Mouse (Mus musculus): Measurements from ENCODE around the gene Carmil1. TPM values are rescaled to one million over a fixed set of nuclear protein-coding genes. Genes with fewer than 3 reads are reported as not detected.

Gene Carmil1
- polyA plus RNA-seq, 1 experiment from 2014 or later: 21.8 TPM

DNA sequence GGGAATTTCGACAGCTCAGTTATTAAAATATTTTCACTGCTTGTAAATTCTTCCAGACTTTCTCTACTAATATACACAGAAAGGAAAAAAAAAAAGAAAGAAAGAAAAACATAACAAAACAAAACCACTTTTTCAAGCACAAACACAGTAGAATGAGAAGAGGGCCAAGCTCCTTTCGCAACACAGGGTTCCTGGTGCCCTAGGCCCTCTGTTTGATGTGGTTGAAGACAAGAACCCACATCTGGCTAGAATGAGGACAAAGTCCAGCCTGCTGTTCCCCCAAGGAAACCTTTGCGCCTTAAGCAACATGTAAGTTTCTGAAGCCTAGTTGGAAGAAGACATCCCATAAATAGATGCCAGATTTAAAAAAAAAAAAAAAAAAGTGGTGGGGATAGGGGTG is 85.2 kb downstream of the Carmil1 start:
- no peak for ATAC-seq
- 94% methylated on average over 3 of the region's 3 CpGs for WGBS
- Histone ChIP-seq H3K4me3 (replicated peaks) (no peak overlapping the region), H3K36me3 (no peaks in the 10 kb centered on the region), H3K9ac (replicated peaks) (no peak overlapping the region), H3K4me2 (replicated peaks) (no peak overlapping the region), H3K4me1 (replicated peaks) (peaks cover 24% of the 10 kb centered on the region), H3K27me3 (no peaks in the 10 kb centered on the region), H3K27ac (no peak overlapping the region), H3K9me3 (peaks cover 2% of the 10 kb centered on the region)

DNA sequence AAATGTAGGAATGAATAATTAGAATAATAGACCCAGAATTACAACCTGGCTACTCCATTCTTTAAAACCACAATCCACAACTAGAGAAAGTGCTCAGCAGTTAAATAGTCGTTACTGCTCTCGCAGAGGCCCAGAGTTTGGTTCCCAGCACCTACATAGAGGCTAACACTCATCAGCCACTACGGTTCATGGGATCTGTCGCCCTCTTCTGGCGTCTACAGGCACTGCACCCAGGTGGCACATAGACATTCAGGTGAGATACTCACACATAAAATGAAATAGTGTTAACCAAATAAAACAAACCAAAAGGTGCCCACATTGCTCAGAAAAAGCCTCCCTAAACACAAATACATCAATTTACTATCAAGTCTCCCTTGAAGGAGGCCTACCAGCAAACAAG is 86.6 kb downstream of the Carmil1 start:
- ATAC-seq: no peak
- Histone ChIP-seq H3K4me2 (replicated peaks) (no peak overlapping the region), H3K9ac (replicated peaks) (no peak overlapping the region), H3K9me3 (peaks cover 2% of the 10 kb centered on the region), H3K4me1 (replicated peaks) (peaks cover 17% of the 10 kb centered on the region), H3K4me3 (replicated peaks) (no peak overlapping the region), H3K27ac (no peak overlapping the region), H3K36me3 (no peaks in the 10 kb centered on the region), H3K27me3 (no peaks in the 10 kb centered on the region)
- WGBS: 85% methylated on average over 5 of the region's 5 CpGs

DNA sequence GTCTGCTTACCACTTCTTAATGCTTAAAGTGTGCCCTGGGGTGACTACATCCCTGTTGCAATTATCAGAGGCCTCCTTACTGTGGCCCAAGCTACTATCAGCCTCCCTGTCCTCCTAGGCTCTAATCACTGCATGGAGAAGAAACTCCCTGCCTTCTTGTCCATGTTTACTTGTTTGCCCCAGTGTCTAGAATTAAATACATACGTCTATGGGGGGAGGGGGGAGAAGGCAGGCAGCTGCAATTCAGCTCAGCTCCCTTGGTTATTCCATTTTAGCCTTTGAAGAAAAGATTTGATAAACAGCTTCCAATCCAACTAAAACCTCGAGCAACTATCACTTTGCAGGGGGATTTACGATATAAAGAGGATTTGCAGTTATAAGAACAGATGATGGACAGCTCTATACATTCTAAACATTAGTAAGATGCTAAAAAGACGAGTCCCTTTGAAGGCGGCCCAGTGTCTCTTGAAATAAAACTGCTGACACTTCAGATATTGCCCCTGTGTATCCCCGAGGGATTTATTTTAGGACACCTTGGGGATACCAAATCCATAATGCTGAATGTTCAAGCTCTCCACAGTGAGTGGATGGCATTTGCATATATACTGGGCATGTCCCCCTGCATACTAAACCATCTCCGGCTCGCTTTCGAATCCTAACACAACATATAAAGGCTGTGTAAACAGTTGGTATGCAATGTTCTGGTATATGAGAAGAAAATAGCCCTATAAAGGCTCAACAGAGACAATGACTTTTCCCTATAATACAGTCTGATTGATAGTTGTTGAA is 89.5 kb downstream of the Carmil1 start:
- Histone ChIP-seq H3K27ac (peak overlapping the region; percentile 45; the same call in 1 of the 2 replicates), H3K9me3 (peaks cover 2% of the 10 kb centered on the region), H3K4me2 (replicated peaks) (no peak overlapping the region), H3K9ac (replicated peaks) (no peak overlapping the region), H3K4me1 (replicated peaks) (peaks cover 14% of the 10 kb centered on the region), H3K36me3 (no peaks in the 10 kb centered on the region), H3K4me3 (replicated peaks) (no peak overlapping the region), H3K27me3 (no peaks in the 10 kb centered on the region)
- WGBS: 42% methylated on average over 9 of the region's 9 CpGs
- ATAC-seq: peak; percentile 67

DNA sequence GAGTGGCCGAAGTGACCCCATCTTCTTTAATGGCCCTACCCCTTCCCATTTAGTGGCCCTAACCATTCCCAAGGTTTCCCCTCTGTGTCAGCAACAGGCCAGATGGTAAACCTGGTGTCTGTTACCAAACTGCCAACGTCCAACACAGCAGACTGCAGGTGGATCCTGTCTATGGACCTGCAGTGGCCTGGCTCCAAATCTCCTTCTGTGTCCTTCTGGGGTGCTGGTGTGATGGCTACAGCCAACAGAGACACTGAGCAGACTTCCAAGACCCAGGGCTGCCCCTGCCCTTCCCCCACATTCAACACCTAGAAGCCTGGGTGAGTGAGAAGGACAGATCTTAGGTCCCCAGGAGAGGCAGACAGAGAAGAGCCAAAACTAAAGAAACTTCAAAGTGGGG is 93.6 kb downstream of the Carmil1 start:
- Histone ChIP-seq H3K4me3 (replicated peaks) (no peak overlapping the region), H3K9ac (replicated peaks) (no peak overlapping the region), H3K4me2 (replicated peaks) (no peak overlapping the region), H3K36me3 (no peaks in the 10 kb centered on the region), H3K27me3 (no peaks in the 10 kb centered on the region), H3K4me1 (replicated peaks) (peaks cover 19% of the 10 kb centered on the region), H3K9me3 (no peaks in the 10 kb centered on the region), H3K27ac (no peak overlapping the region)
- 87% methylated on average over 2 of the region's 2 CpGs for WGBS
- no peak for ATAC-seq

DNA sequence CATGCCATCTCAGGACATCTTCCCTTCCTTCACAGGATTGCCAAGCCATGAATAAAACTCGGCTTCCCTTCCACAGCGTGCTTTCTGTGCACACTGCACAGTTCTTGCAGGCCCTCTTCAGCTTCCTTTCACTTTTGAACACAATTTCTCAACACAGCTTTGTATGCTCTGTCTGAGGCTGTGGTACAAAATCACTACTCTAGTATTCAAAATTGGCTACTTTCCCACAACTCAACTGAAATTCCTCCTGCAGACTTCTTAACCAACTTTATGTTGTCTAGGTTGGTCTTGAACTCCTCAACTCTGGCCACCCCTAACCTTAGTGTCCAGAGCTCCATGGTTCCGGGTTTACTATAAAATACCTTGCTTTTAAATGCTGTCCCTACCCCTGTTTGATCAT is 95.0 kb downstream of the Carmil1 start:
- peaks cover 9% of the 10 kb centered on the region for H3K4me1 ChIP-seq (replicated peaks)
- 90% methylated on average over 3 of the region's 3 CpGs for WGBS
- H3K36me3 ChIP-seq: no peaks in the 10 kb centered on the region
- no peak overlapping the region for H3K9ac ChIP-seq (replicated peaks)
- H3K27me3 ChIP-seq: no peaks in the 10 kb centered on the region
- no peak overlapping the region for H3K4me2 ChIP-seq (replicated peaks)
- no peak for ATAC-seq
- no peak overlapping the region for H3K4me3 ChIP-seq (replicated peaks)
- no peaks in the 10 kb centered on the region for H3K9me3 ChIP-seq
- H3K27ac ChIP-seq: no peak overlapping the region

DNA sequence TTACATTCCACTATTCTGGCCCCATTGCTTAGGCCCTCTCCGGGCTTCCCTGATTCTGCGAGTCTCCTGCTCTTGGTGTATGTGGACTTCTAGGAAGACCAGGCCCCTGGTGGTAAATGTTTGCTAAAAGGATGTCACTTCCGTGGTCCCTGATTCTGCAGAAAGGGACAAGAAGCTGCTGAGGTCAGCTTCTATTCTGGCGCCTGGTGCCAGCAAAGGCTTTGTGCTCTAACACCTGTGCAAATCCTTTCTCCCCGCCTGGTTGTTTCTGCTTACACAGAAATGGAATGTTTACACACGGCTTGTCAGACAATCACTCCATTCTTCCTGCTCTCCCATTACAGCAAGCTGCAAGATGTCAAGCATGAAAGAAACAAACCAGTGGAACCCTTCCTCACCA is 97.7 kb downstream of the Carmil1 start:
- Histone ChIP-seq H3K27me3 (no peaks in the 10 kb centered on the region), H3K4me1 (replicated peaks) (peaks cover 5% of the 10 kb centered on the region; the same call in 1 of the 2 replicates), H3K4me3 (replicated peaks) (no peak overlapping the region), H3K9ac (replicated peaks) (no peak overlapping the region), H3K27ac (no peak overlapping the region), H3K4me2 (replicated peaks) (no peak overlapping the region), H3K36me3 (no peaks in the 10 kb centered on the region), H3K9me3 (no peaks in the 10 kb centered on the region)
- WGBS: 47% methylated on average over 6 of the region's 6 CpGs
- ATAC-seq: no peak

DNA sequence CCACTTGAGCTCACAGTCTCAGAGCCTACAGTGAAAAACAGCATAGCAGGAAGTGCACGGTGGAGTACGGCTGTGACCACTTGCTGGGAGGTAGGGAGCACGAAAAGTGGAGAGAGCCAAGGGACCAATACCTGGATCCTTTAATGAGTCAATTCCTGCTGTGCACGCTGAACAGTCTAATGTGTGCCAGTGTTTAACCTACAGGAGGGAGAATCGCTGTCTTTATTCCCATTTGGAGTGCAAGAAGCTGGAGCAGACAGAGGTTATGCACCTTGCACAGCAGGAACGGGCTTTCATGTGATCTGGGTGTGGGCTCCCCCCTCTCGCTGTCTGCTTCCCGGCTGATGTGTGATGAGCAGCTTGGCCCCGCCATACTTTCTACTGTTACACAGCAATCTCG is 101.1 kb downstream of the Carmil1 start:
- no peaks in the 10 kb centered on the region for H3K27me3 ChIP-seq
- ATAC-seq: no peak
- no peaks in the 10 kb centered on the region for H3K9me3 ChIP-seq
- H3K4me1 ChIP-seq (replicated peaks): peaks cover 5% of the 10 kb centered on the region; the same call in 1 of the 2 replicates
- no peak overlapping the region for H3K27ac ChIP-seq
- no peaks in the 10 kb centered on the region for H3K36me3 ChIP-seq
- H3K4me2 ChIP-seq (replicated peaks): no peak overlapping the region
- 87% methylated on average over 10 of the region's 10 CpGs for WGBS
- no peak overlapping the region for H3K9ac ChIP-seq (replicated peaks)
- H3K4me3 ChIP-seq (replicated peaks): no peak overlapping the region

DNA sequence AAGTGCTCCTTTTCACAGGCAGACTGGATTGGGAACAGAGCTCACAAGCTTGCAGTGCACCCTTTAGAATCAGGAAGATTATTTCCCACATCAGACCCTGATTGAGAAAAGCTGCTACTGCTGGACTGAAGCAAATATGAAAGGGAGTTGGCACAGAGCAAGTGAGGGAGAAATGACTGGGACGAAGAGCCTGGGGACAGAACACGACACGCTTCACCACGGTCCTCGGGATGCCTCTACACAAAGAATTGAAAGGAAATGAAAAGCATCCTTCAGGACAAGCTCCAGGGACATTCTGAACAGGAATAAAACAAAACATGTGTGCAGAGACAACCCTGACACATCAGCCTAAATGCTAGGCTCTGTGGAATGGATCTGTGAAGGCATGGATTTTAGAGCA is 103.0 kb downstream of the Carmil1 start:
- Histone ChIP-seq H3K4me1 (replicated peaks) (0 out of 2 replicates have a peak, but pooled peaks cover under 1% of the 10 kb centered on the region), H3K27me3 (no peaks in the 10 kb centered on the region), H3K4me2 (replicated peaks) (no peak overlapping the region), H3K9me3 (no peaks in the 10 kb centered on the region), H3K9ac (replicated peaks) (no peak overlapping the region), H3K4me3 (replicated peaks) (no peak overlapping the region), H3K27ac (no peak overlapping the region), H3K36me3 (no peaks in the 10 kb centered on the region)
- no peak for ATAC-seq
- 64% methylated on average over 5 of the region's 5 CpGs for WGBS

DNA sequence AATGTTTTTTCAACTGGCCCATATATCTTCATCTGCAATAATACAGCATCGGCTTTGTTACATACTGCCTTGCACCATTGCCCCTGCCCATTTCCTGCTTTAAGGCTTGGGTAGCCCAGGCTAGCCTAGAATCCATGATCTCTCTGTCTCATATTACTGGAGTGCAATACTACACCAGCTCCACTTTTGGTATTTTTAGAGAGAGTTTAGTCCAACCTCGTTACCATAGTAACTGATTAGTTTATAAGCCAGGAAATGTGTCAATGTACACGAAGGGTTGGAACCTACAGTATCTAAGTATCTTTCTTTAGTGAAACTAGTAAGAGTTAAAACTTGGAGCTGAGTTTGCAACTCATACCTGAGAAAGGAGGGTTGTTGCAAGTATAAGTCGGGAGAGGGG is 103.8 kb downstream of the Carmil1 start:
- no peak for ATAC-seq
- Histone ChIP-seq H3K9me3 (no peaks in the 10 kb centered on the region), H3K4me1 (replicated peaks) (no peaks in the 10 kb centered on the region), H3K4me3 (replicated peaks) (no peak overlapping the region), H3K36me3 (no peaks in the 10 kb centered on the region), H3K4me2 (replicated peaks) (no peak overlapping the region), H3K9ac (replicated peaks) (no peak overlapping the region), H3K27me3 (no peaks in the 10 kb centered on the region), H3K27ac (no peak overlapping the region)
- 85% methylated on average over 4 of the region's 4 CpGs for WGBS

DNA sequence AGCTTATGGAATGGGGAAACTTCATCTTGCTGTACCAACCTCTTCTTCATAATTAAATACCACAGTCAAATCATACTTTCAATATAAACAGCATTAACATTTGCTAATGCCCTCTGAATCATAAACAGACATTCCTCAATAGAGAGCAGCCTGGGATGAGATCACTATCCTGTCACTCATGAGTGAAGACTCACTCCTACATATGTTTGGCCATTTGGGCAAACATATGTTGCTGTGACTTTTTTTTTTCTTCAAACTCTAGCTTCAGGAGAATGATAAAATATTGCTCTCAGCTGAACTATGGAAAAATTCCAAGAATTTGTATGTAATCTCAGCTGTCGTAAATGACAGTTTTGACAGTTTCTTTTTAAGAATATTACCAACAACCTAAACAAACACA is 110.9 kb downstream of the Carmil1 start:
- H3K9me3 ChIP-seq: no peaks in the 10 kb centered on the region

DNA sequence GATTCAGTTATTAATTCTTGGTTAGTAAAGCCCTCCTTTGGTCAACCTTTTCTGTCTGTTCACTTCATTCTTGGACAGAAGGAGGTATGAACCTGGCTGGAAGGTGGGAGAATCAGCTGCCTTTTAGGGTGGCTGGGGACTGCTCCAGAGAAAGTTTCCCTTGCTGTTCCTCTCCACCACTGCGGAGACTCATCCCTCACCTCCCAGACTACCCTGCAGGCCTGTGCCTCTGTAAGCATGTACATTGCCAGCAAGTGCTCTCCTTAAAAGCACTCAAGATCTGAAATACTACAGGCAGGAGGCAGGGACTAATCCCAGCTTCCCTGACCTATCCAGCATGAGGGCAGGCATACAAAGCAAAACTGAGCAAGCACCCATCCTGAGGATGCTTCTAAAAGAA is 117.2 kb downstream of the Carmil1 start:
- Histone ChIP-seq H3K4me1 (replicated peaks) (no peaks in the 10 kb centered on the region), H3K27ac (no peak overlapping the region), H3K36me3 (peaks cover 5% of the 10 kb centered on the region; the same call in 1 of the 2 replicates), H3K27me3 (no peaks in the 10 kb centered on the region), H3K9me3 (no peaks in the 10 kb centered on the region), H3K9ac (replicated peaks) (no peak overlapping the region), H3K4me3 (replicated peaks) (no peak overlapping the region), H3K4me2 (replicated peaks) (no peak overlapping the region)
- ATAC-seq: no peak
- WGBS: 88% methylated on average over 1 of the region's 1 CpGs

More for the DNA sequence above, 110.9 kb downstream of the Carmil1 start:
- Histone ChIP-seq H3K27me3 (no peaks in the 10 kb centered on the region), H3K36me3 (peaks cover 4% of the 10 kb centered on the region; the same call in 1 of the 2 replicates), H3K4me3 (replicated peaks) (no peak overlapping the region), H3K9ac (replicated peaks) (no peak overlapping the region), H3K4me2 (replicated peaks) (no peak overlapping the region), H3K4me1 (replicated peaks) (no peaks in the 10 kb centered on the region), H3K27ac (no peak overlapping the region)
- WGBS: 89% methylated on average over 1 of the region's 1 CpGs
- ATAC-seq: no peak

DNA sequence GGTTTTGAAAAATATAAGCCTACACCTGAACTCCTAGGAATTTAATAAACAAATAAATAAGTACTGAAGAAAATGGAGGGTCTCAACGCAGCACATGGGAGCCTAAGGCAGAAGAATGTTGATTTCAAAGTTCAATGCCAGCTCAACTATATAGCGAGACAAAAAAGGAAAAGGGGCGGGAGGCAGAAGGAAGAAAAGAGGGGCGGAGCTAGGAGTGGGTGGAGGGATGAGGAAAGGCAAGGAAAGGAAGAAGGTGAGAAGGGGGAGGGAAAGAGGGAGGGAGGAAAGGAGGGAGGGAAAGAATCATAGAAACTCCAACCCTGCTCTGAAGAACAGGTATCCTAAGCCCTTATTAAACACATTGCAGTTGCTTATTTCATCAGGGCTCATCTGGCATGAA is 119.5 kb downstream of the Carmil1 start:
- Histone ChIP-seq H3K4me2 (replicated peaks) (no peak overlapping the region), H3K27me3 (no peaks in the 10 kb centered on the region), H3K27ac (no peak overlapping the region), H3K4me3 (replicated peaks) (no peak overlapping the region), H3K9me3 (no peaks in the 10 kb centered on the region), H3K36me3 (peaks cover 5% of the 10 kb centered on the region; the same call in 1 of the 2 replicates), H3K9ac (replicated peaks) (no peak overlapping the region), H3K4me1 (replicated peaks) (no peaks in the 10 kb centered on the region)
- ATAC-seq: no peak
- 79% methylated on average over 4 of the region's 4 CpGs for WGBS

DNA sequence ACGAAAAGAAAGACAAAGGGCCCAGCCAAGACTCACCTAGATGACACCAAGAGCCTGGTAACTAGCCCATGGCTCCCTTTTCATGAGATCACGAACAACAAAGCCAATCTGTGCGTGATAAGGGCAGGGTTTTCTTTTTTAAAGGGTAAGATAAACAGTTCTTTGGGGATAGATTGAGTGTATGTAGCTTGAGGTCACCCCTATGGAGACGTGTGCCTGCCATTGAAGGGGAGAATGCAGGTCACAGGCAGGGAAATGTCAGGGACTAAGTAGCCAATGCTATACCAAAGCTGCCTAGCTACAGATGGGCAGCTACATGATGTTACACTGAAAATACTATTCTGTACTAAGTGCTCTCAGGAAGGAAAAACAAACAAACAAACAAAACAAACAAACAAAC is 120.6 kb downstream of the Carmil1 start:
- no peak overlapping the region for H3K27ac ChIP-seq
- no peak overlapping the region for H3K9ac ChIP-seq (replicated peaks)
- H3K27me3 ChIP-seq: no peaks in the 10 kb centered on the region
- no peak overlapping the region for H3K4me3 ChIP-seq (replicated peaks)
- 80% methylated on average over 4 of the region's 4 CpGs for WGBS
- H3K4me1 ChIP-seq (replicated peaks): peaks cover 4% of the 10 kb centered on the region
- H3K9me3 ChIP-seq: no peaks in the 10 kb centered on the region
- ATAC-seq: no peak
- H3K4me2 ChIP-seq (replicated peaks): no peak overlapping the region
- H3K36me3 ChIP-seq: peaks cover 4% of the 10 kb centered on the region; the same call in 1 of the 2 replicates

Data from midbrain, embryonic 13.5 days (tissue).